Mouse (Mus musculus) limb, embryonic 13.5 days (tissue): Measurements from ENCODE around the gene Atp13a1. TPM values are rescaled to one million over a fixed set of nuclear protein-coding genes. Genes with fewer than 3 reads are reported as not detected.
A peak's percentile ranks its signal among the peaks of the same experiment; 100 is the strongest.

Source experiments
- ATAC-seq: fragments of 200-750 bp; cut with Nextera tagmentation; 2 replicates; pipeline ENCODE4 v1.8.0; 2017; ENCODE audit warnings: low read depth, moderate number of reproducible peaks, moderate TSS enrichment; ENCODE audit not compliant: low FRiP score
- H3K27ac ChIP-seq: fragments of 300-500 bp; sonication (generic); 2 replicates; pipeline ENCODE4 v1.5.1; 2015; ENCODE audit warnings: inconsistent platforms, mild to moderate bottlenecking, moderate library complexity
- H3K27me3 ChIP-seq: fragments of 300-500 bp; sonication (generic); 2 replicates; pipeline ENCODE4 v1.6.1; 2015; ENCODE audit warnings: mild to moderate bottlenecking, inconsistent platforms
- H3K36me3 ChIP-seq: fragments of 300-500 bp; sonication (generic); 2 replicates; pipeline ENCODE4 v1.6.1; 2015; ENCODE audit warnings: inconsistent platforms, mild to moderate bottlenecking, moderate library complexity
- H3K4me1 ChIP-seq: fragments of 300-500 bp; sonication (generic); 2 replicates; pipeline ENCODE4 v1.6.1; 2015; ENCODE audit warnings: inconsistent platforms
- H3K4me2 ChIP-seq: fragments of 300-500 bp; sonication (generic); replicated peaks from 2 replicates; pipeline ENCODE4 v1.6.1; 2015; ENCODE audit warnings: inconsistent platforms, mild to moderate bottlenecking, moderate library complexity
- H3K4me3 ChIP-seq: fragments of 300-500 bp; sonication (generic); 2 replicates; pipeline ENCODE4 v1.5.1; 2015; ENCODE audit warnings: moderate library complexity, mild to moderate bottlenecking, inconsistent platforms
- H3K9ac ChIP-seq: fragments of 300-500 bp; sonication (generic); 2 replicates; pipeline ENCODE4 v1.6.1; 2015; ENCODE audit warnings: mild to moderate bottlenecking, inconsistent platforms
- H3K9me3 ChIP-seq: fragments of 300-500 bp; sonication (generic); 2 replicates; pipeline ENCODE4 v1.6.1; 2016; ENCODE audit warnings: inconsistent platforms
- WGBS: fragments of 180-500 bp; shearing (Covaris S2); methylation state at CpG from one replicate; pipeline ENCODE4 v1.1.7; 2015; 5-methylcytosine and 5-hydroxymethylcytosine counted together
- polyA plus RNA-seq: library from polyadenylated mRNA; unstranded; fragments of >200 nt; fragmentation: Nextera tagmentation; extraction: Ambion mirVana; gene quantifications from 2 replicates; pipeline ENCODE4 v1.2.1, GENCODE M21; 2015

Gene Atp13a1
- polyA plus RNA-seq: 48.6 and 52.7 TPM in 2 replicates

DNA sequence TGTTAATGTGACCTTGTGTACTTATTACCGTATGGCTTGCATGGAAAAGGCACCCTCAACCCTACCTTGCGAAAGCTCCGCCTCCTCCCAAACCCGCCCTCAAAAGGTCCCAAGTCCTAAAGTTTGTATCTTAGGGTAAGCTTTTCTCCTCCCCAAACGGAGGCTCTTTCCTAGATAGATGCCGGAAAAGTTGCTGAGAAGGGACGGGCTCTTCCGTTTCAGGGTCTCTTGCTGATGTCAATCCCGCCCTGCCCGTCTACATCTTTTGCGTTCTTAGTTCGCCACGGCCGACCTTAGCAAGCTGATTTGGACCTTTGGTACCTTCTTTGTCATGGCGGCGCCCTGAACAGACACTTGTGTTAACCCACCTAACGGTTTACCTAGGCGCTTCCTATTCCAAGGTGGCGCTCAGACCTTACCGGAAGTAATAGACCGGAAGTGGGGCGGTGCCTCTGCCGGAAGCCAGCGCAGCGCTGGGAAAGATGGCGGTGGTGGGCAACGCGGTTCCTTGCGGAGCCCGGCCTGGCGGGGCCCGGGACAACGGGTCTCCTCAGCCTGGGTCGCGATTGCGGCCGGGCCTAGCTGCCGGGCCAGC is at the start of gene Atp13a1, which contains the start of gene Zfp866:
Gene Atp13a1 (plus strand): TSS at position 391 of the 595 bp plus-strand sequence.
Gene Zfp866 (minus strand): TSS at position 406 of the 595 bp plus-strand sequence.
- Histone ChIP-seq H3K36me3 (peaks cover 31% of the 10 kb centered on the region), H3K4me3 (peak within 1 kb of the TSS; percentile 100), H3K27me3 (no peaks in the 10 kb centered on the region), H3K9me3 (no peaks in the 10 kb centered on the region), H3K9ac (peak within 1 kb of the TSS; percentile 98), H3K27ac (peak within 1 kb of the TSS; percentile 92), H3K4me1 (peaks cover 25% of the 10 kb centered on the region), H3K4me2 (peak within 1 kb of the TSS; percentile 82)
- peak; percentile 95 for ATAC-seq
- WGBS: under 1% methylated on average over 37 of the region's 38 CpGs

DNA sequence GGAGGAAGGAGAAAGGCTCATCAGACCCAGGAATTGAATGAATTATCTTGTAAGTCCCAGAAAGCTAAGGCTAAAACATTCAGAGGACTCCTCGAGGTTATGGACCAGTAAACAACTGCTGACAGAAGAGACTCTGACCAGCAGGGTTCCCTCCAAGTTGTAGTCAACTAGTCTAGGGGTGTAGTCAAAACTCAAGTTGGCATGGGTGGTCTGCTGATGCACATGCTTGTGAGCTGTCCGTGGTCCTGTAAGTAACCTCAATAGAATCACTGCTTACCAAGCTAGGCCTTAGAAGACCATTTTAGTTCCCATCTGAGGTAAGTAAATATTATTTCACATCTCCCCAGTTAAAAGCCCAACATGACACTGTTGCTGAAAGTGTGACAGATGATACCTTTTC is 49.7 kb upstream of the Atp13a1 start:
- Histone ChIP-seq H3K4me2 (no peak overlapping the region), H3K27ac (no peak overlapping the region), H3K9me3 (no peaks in the 10 kb centered on the region), H3K27me3 (no peaks in the 10 kb centered on the region), H3K4me1 (no peaks in the 10 kb centered on the region), H3K9ac (no peak overlapping the region), H3K36me3 (peaks cover 36% of the 10 kb centered on the region), H3K4me3 (no peak overlapping the region)
- WGBS: 84% methylated on average over 2 of the region's 2 CpGs
- ATAC-seq: no peak

DNA sequence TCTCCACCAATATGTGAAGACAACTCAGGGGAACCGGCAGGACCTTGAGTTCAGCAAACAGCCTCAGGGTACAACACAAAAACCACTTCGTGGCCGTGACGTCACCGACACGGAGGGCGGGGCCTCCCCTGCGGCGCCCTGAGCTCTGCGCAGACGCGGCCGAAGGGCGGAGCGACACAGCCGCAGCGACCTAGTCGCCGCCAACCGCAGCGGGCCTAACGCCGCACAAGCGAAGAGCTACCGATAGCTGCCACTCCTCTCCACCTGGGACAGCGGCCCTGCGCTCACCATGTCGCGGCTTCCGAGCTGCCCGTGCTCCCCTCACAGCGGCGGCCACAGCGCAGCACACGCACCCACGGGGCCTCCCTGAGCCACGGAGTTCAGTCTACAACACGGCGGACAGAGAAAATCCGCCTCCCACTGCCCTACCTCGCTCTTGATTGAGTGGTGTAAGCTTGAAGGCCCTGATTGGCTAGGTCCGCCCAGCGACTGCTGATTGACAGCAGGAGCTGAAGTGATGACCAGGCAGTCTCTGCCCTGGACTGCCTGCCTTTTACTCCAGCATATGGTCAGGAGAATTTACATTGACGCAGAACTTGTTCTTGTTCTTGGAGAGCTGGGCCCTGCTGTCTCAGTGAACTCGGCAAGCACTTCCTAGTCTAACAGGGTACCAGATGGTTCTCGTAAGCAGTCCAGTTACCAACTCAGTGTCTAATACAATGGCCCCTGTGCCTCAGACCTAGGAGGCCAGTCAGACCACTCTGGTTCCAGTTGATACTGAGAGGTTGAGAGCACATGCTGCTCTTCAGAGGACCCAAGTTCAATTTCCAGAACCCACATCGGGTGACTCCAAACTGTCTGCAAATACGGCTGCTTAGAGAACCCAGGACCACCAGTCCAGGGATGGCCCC is 41.2 kb upstream of the Atp13a1 start, which contains the start of gene Zfp963:
Gene Zfp963 (minus strand): TSS at position 427 of the 911 bp plus-strand sequence.
- H3K4me3 ChIP-seq: peak within 1 kb of the TSS; percentile 74
- no peaks in the 10 kb centered on the region for H3K27me3 ChIP-seq
- H3K9me3 ChIP-seq: no peaks in the 10 kb centered on the region
- peaks cover 8% of the 10 kb centered on the region for H3K4me1 ChIP-seq
- peak; percentile 99 for ATAC-seq
- peak within 1 kb of the TSS; percentile 89 for H3K9ac ChIP-seq
- peak within 1 kb of the TSS; percentile 99 for H3K27ac ChIP-seq
- peaks cover 15% of the 10 kb centered on the region for H3K36me3 ChIP-seq
- H3K4me2 ChIP-seq: peak within 1 kb of the TSS; percentile 62
- 4% methylated on average over 40 of the region's 48 CpGs for WGBS

DNA sequence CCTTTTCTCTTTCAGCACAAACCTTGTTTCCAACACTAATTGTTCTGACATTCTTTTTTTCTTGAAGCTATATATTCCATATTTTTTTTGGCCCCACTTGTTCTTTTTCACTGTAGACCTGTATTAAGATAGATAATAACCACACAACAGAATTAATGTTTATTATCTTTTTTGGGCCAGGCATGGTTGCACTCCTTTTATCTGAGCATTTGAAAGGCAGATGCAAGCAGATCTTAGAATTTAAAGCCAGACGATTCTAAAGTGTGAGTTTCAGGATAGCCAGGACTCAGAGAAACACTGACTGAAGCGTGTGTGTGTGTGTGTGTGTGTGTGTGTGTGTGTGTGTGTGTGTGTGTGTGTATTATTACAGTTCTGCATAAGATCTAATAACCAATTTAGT is 38.5 kb upstream of the Atp13a1 start:
- Histone ChIP-seq H3K4me3 (no peak overlapping the region), H3K4me1 (peaks cover 8% of the 10 kb centered on the region), H3K4me2 (no peak overlapping the region), H3K9me3 (no peaks in the 10 kb centered on the region), H3K27ac (no peak overlapping the region), H3K9ac (no peak overlapping the region), H3K36me3 (peaks cover 22% of the 10 kb centered on the region), H3K27me3 (no peaks in the 10 kb centered on the region)
- WGBS: 94% methylated on average over 2 of the region's 2 CpGs
- ATAC-seq: no peak

DNA sequence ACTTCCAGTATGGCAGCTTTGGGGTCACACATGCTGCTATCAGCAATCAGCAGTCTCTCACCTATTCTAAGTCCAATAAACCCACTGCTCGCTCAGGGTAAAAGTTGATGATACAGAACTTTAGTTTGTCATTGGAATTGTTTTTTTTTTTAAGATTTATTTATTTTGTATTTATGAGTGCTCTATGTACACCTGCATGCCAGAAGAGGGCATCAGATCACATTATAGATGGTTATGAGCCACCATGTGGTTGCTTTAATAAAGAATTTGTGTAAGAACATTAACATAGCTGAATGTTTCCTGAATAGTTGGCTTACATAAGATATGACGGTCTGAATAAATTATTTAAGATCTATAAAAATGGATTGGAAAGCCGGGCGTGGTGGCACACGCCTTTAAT is 32.6 kb upstream of the Atp13a1 start:
- Histone ChIP-seq H3K4me2 (no peak overlapping the region), H3K27me3 (no peaks in the 10 kb centered on the region), H3K36me3 (peaks cover 57% of the 10 kb centered on the region), H3K9me3 (no peaks in the 10 kb centered on the region), H3K4me1 (no peaks in the 10 kb centered on the region), H3K27ac (no peak overlapping the region), H3K9ac (no peak overlapping the region), H3K4me3 (no peak overlapping the region)
- 95% methylated on average over 5 of the region's 5 CpGs for WGBS
- ATAC-seq: no peak

DNA sequence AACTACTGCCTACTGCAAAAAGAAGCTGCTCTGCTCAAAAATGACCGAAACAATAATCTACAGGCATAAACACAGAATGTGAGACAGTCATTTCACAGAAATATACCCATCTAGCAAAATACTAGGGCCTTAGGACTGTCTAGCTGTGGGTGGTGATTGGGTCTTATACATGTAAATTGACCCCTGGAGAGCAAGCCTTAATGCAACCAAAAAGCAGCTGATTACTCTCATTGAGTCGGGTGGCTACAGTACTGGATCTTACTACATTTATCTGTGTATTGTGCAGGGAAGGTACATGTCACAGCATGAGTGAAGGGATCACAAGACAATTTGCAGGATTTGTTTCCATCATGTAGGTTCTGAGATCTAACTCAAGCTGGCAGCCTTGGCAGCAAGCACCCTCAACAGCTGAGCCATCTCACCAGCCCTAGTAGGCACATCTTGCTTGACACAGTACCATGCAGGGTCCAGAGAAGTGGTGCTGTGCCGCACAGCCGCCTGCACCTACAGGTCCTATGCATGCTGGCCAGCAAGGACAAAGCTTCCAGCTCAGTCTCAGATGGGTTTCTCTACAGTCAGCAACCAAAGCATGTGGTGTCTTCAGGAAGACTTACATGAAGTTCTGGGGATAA is 29.0 kb upstream of the Atp13a1 start:
- H3K27me3 ChIP-seq: no peaks in the 10 kb centered on the region
- WGBS: 96% methylated on average over 4 of the region's 4 CpGs
- no peaks in the 10 kb centered on the region for H3K4me1 ChIP-seq
- no peak overlapping the region for H3K27ac ChIP-seq
- peaks cover 80% of the 10 kb centered on the region for H3K36me3 ChIP-seq
- no peak overlapping the region for H3K4me3 ChIP-seq
- no peak overlapping the region for H3K4me2 ChIP-seq
- ATAC-seq: no peak
- H3K9ac ChIP-seq: no peak overlapping the region
- peaks cover 9% of the 10 kb centered on the region for H3K9me3 ChIP-seq

DNA sequence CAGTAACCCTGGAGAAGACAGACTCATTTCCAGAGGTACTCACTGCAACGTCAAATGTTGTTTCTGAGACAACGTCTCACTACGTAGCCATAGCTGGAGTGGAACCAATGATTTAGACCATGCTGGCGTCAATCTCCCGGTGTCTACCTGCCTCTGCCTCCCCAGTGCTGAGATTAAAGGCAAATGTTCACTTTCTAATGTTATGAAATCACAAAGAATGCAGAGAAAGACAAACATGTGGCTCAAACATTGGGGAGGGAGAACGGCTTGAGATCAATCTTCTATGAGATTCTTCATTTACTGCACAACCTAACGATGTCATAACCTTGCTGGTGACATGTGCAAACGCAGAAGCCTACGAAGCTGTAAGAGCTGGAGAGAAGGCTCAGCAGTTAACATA is 19.7 kb upstream of the Atp13a1 start:
- Histone ChIP-seq H3K27ac (no peak overlapping the region; the same call in 1 of the 2 replicates), H3K9me3 (peaks cover 5% of the 10 kb centered on the region), H3K27me3 (no peaks in the 10 kb centered on the region), H3K4me3 (no peak overlapping the region), H3K36me3 (peaks cover 36% of the 10 kb centered on the region), H3K4me1 (peaks cover 32% of the 10 kb centered on the region), H3K4me2 (no peak overlapping the region), H3K9ac (no peak overlapping the region)
- ATAC-seq: no peak
- 76% methylated on average over 9 of the region's 9 CpGs for WGBS

DNA sequence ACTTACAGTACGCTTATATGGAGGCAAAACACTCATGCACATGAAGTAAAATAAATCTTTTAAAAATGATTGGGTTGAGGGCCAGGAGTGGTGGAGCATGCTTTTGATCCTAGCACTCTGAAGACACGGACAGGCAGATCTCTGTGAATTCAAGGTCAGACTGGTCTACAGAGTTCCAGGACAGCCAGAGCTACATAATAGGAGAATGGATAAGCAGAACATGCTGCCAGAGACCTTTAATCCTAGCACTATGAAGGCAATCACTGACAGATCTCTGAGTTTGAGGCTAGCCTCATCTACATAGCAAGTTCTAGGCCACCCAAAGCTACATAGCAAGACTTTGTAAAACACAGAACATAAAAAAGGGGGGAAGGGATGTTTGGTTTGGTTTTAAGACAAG is 18.9 kb upstream of the Atp13a1 start:
- Histone ChIP-seq H3K27ac (no peak overlapping the region), H3K36me3 (peaks cover 27% of the 10 kb centered on the region), H3K27me3 (no peaks in the 10 kb centered on the region), H3K4me2 (peak overlapping the region; percentile 28; the same call in 1 of the 2 replicates), H3K4me3 (no peak overlapping the region), H3K9me3 (no peaks in the 10 kb centered on the region), H3K9ac (peak overlapping the region; percentile 1; the same call in 1 of the 2 replicates), H3K4me1 (peaks cover 32% of the 10 kb centered on the region)
- WGBS: 80% methylated on average over 2 of the region's 2 CpGs
- no peak for ATAC-seq

DNA sequence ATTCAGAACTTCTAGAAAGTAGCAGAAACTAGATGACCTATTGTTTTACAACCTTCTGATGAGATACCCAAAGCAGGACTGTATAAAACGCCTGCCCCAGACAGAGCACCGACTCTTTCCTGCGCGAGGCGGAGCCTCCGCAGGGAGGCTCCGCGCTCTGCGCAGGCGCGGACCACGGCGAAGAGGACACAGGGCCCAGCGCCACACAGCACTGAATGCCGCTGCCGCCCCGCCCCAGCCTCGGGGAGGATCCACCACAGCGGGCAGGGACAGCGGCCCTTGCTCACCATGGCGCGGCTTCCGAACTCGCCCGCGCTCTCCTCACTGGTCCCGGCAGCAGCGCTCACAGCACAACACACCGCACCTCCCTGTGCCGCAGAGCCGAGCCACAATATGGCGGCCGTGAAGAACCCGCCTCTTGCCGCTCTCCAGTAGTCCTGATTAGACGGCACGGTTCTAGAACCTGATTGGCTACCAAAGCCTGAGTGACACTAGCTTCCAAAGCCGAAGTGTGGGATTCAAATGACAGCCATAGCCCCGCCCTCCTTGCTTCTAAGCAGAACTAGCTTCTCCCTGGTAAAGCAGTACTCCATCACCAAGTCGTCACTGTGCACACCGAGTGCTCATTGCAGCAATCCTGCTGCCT is 16.3 kb upstream of the Atp13a1 start, which contains the start of gene Gm20422:
Gene Gm20422 (minus strand): TSS at position 384 of the 646 bp plus-strand sequence.
- peak; percentile 99 for ATAC-seq
- WGBS: 0% methylated on average over 41 of the region's 41 CpGs
- H3K4me3 ChIP-seq: peak within 1 kb of the TSS; percentile 75
- H3K4me2 ChIP-seq: peak within 1 kb of the TSS; percentile 75
- H3K9ac ChIP-seq: peak within 1 kb of the TSS; percentile 92
- no peaks in the 10 kb centered on the region for H3K27me3 ChIP-seq
- no peaks in the 10 kb centered on the region for H3K9me3 ChIP-seq
- H3K36me3 ChIP-seq: peaks cover 4% of the 10 kb centered on the region; the same call in 1 of the 2 replicates
- peak within 1 kb of the TSS; percentile 99 for H3K27ac ChIP-seq
- H3K4me1 ChIP-seq: peaks cover 32% of the 10 kb centered on the region

DNA sequence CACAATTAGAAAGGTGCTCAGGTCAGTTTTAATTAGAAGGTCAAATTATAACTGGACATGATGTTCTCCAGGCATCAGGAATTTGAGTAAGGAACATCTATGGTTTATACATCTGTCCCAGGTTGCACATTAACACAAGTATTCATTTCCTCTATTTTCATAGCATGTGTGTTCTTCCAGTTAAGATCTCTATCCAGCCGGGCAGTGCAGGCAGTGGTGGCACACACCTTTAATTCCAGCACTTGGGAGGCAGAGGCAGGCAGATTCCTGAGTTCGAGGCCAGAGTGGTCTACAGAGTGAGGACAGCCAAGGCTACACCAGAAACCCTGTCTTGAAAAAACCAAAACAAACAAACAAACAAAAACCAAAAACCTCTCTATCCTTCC is 15.8 kb upstream of the Atp13a1 start:
- ATAC-seq: peak; percentile 11; the same call in 1 of the 2 replicates
- WGBS: 48% methylated on average over 2 of the region's 2 CpGs
- Histone ChIP-seq H3K27me3 (no peaks in the 10 kb centered on the region), H3K4me1 (peaks cover 27% of the 10 kb centered on the region), H3K27ac (no peak overlapping the region; the same call in 1 of the 2 replicates), H3K36me3 (peaks cover 4% of the 10 kb centered on the region; the same call in 1 of the 2 replicates), H3K4me3 (peak overlapping the region; percentile 75), H3K4me2 (peak overlapping the region; percentile 75), H3K9ac (no peak overlapping the region), H3K9me3 (no peaks in the 10 kb centered on the region)

DNA sequence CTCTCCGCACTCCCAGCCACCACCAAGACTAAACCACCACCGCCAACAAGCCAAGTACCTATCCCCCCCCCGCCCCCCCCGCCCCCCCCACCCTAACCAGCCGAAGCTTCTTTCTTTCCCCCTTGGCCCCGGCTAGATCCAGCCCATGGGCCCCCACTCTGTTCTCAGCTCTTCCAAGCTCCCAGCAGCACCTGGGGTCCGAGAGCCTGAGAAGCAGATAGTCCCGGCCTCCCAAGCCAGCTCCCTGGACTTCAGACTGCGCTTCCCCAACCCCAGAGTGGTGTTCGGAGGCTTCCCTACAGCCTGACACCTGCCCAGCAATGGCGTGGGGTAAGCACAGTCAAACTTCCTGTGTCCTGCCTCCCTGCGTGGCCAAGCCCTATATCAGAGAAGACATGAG is 13.9 kb upstream of the Atp13a1 start:
- no peak for ATAC-seq
- no peaks in the 10 kb centered on the region; the same call in 1 of the 2 replicates for H3K36me3 ChIP-seq
- no peak overlapping the region for H3K27ac ChIP-seq
- H3K4me3 ChIP-seq: no peak overlapping the region
- no peak overlapping the region for H3K4me2 ChIP-seq
- no peaks in the 10 kb centered on the region for H3K27me3 ChIP-seq
- 69% methylated on average over 10 of the region's 12 CpGs for WGBS
- H3K9ac ChIP-seq: no peak overlapping the region
- no peaks in the 10 kb centered on the region for H3K9me3 ChIP-seq
- peaks cover 20% of the 10 kb centered on the region for H3K4me1 ChIP-seq
